Mouse (Mus musculus) right cerebral cortex, postnatal 14 days (tissue): ENCODE measurements around the gene Ldlrap1.

Experiments
- DNase-seq: peaks from one replicate; pipeline ENCODE4 v3.0.0; 2022

Gene Ldlrap1

DNA sequence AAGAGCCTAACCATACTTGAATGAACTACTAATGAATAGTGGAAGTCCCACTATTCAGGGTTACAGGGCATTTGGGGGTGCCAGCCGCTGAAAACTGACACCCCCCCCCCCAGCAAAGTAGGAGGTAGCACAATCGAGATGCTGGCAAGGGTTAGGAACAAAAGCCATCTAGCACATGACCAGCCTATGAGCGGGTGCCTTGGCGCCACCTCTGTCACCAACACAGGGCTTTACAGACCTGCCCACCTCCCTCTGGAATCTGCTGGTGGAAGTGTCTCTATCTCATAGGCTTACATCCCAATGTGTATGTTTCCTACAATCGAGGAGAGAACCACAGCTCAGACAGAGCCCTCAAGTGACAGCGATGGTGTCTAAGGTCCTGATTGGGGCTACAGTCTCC, 17.0 kb downstream of the Ldlrap1 start:
- no peak for DNase-seq

DNA sequence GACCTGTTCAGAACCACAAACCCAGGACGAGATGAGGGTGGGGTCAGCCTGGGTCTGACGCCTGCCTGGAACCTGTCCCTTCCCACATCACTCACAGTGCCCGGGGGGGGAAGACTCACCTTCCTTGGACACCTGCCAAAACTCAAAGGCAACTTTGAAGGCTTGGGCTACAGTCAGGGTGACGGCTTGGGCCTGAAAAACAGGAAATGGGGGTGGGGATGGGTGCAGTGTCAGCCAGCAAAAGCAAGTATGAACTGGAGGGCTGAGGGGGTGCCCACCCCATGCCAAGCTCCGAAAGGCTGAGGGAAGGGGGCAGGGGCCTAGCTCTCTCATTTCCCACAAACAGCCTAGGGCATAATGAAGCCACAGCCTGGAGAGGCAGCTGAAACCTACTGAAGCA, 17.6 kb downstream of the Ldlrap1 start:
- DNase-seq: no peak

DNA sequence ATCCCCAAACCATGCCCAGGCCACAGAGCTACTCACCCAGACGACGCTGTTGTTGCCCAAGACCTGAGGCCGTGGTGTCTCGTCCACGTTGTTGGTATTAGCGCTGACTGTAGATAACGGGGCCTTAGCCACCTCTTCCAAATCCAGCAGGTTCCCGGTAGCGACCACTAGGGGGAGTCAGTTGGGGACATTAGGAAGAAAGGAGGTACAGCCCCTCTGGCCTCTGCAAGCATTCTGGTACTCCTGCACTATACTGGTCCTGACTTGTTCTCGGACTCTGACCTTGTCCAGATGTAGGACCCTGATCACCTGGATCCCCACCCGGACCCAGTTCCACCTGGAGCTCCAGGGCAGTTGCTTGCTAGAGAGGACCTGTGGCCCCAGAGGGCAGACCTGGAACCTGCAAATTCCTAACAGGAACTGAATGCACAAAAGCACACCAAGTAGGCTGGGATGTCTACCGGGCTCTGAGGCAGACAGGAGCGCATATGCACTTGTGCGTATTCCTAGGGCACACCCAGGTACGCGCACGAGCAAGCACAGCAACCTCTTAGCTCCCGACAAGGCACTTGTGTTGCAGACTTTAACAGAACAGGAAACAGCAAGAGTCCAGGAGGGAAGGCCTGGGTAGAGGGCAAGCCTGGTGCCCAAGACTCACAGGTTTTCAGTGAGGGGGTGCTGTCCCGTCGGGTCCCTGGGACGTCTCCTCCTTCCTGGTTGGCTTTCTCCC, 18.4 kb downstream of the Ldlrap1 start:
- DNase-seq: no peak

DNA sequence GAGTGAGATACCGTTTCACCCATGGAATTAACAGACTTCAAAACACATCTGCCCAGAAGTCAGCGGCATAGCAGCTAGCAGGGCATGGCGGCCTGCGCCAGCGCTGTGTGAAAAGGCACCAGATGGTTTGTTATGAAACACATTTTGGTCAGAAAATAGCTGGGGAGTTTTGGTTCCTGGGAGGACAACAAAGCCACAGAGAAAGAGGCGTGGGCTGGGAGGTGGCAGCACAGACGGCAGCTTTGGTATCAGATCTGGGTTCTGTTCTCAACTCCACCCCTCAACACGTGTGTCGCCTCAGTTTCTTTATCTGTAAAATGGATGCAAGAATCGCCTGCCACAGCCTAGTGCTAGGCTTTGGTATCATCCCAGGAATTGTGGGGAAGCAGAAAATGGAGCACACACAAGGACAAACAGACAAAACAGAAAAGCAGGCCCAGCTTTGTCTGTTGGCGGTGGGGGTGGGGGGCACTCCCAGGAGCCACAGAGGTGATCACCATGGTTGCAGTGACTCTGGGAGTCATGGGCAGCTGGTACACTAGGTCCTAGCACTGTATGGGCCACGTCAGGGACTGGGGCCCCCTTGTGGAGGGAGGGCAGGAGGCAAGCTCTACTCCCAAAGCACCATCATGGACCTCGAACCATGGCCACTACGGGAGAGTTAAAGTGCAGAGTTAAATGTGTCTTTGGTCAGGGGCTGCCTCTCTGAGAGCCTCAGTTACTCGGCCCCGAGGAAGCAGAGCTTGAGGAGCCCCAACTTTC, 21.7 kb downstream of the Ldlrap1 start:
- DNase-seq: peak; percentile 37

DNA sequence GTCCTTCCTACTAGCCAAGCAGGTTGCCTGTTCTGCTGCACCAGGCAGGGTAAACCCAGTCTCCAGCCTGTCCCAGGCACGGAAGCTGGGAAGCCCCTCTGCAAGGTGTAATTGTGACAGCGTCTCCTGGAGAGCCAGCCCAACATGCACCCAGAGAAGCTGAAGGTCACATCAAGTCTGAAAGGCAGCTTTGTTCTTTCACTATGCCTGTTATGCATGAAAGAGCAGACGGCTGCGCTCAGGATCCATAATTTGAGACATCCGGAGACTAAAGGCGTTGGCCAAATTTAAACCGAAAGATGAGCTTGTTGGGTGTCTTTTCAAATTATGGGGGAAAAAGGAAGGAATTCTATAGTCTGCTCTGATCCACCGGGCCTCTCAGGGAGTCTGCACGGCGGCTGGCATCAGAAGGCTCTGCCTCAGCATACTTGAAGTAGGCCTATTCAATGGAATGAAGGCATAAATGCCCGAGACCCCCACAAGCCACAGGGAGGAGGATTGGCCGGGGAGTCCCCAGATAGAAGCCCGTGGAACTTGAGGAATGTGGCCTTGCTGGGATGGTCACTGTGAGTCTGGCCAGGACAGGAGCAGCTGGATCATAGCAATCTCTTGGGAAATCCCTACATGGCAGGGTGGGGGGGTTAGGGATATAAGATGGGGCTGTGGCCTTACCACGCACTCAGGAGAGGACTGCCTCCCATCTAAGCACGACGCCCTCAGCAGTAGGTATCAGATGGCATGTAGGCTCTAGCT, 23.8 kb downstream of the Ldlrap1 start:
- DNase-seq: no peak

DNA sequence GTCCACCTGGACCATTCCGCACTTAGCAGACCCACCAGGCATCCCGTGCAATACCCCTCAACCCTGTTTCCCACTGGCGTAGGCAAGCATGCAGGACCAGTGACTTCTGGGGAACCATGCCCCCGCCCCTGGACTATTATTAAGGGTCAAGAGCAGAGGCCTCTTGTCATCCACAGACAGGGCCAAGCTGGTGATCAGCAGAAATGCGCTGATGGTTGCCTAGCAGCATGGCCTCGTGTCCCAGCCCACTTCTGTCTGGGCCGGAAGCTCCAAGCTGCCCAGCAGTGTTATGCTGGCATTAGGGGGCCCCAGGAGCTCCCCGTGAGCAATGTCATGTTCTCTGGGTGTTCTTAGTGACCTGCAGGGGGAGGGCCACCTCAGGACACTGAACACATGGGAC, 25.9 kb downstream of the Ldlrap1 start:
- DNase-seq: no peak

DNA sequence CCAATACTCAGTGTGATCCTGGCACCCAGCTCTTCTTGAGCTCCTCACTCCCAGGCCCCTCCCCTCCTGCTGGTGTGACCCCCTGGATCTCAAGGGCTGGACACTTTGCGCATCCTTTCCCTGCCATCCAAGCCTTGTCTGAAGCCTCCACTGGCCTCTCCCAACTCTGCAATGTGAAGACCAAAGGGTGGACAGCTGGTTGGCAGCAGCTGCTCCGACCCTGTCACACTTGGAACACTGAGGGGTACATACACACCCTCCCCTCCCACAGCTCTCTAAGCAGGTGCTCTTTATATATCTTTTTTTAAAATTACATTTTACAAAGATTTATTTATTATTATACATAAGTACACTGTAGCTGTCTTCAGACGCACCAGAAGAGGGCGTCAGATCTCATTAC, 27.6 kb downstream of the Ldlrap1 start:
- DNase-seq: no peak

DNA sequence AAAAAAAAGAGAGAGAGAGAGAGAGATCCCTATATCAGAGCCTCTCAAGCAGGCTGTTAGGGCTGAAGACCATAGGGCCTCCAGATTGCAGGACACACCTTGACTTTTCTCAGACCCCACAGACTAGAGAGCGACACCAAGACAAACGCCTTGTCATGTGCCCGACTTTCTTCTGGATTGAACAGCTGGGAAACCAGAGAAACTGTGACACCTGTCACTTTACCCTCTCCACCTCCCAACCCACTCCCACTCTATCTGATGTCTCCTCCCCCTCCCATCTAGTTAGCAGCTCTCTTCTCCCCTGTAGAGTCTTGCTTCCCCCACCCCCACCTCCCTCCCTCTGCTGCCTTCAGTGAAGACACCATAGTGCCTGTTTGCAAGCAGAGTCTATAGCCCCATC, 28.3 kb downstream of the Ldlrap1 start:
- DNase-seq: no peak

DNA sequence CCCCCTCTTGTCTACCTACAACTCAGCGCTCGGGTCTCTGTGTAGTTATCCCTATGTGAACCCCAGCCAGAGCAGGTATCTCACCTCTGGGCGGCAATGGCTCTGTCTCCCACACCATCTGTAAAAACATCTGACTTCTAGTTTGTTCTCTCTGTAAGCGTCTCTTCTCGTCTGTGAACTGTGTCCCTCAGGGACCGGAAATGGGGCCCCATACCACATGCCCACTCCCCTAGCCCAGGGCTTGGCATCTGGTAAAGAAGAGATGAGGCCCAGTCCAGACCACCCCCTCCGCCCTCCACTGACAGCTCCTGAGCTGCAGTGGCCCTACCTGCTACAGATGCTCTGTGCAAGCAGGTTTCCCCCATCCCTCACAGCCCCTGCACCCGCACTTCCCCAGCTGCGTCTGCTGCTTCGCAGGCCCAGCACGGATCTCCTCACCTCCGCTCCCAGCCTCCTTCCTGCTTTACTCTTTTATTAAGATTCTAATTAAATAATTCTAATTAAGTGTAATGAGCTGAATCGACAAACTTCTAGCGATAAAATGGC, 30.4 kb downstream of the Ldlrap1 start:
- DNase-seq: no peak

DNA sequence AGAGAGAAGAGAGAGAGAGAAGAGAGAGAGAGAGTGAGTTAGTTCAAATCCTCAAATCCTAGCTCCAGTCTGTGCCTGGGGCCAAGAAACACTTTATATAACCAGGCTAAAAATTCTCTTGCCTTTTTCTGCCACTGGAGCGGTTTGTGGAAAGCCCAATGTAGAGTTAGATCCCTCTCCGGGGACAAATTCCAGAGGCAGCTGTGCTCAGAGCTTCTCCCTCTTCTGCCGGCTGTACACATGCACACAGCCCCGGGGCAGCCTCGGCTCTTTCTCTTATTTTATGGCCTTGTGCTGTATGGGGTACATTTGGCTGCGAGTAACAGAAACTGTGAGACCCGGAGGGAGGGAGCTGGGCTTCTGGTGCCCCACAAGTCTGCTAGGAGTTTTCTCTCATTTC, 31.7 kb downstream of the Ldlrap1 start:
- no peak for DNase-seq

DNA sequence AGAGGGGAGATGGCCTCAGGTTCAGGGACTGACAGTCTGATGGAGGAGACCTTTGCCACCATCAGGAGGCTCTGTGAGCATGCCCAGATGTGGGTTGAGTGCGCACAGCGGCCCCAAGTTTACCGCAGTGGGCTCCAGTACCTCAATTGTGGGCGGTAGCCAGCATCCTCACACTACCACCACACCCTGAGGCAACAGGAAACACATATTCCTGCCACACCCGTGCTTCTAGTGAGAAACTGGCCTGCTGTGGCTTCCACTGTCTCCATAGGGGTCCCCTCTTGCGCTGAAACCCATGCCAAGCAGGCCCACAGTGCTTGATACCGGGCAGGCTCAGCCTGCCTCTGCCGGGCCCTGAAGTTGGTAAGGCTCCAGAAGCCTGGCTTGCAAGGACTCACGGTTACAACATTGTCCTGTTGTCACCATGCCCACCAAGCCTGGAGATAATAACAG, 33.2 kb downstream of the Ldlrap1 start:
- DNase-seq: no peak

DNA sequence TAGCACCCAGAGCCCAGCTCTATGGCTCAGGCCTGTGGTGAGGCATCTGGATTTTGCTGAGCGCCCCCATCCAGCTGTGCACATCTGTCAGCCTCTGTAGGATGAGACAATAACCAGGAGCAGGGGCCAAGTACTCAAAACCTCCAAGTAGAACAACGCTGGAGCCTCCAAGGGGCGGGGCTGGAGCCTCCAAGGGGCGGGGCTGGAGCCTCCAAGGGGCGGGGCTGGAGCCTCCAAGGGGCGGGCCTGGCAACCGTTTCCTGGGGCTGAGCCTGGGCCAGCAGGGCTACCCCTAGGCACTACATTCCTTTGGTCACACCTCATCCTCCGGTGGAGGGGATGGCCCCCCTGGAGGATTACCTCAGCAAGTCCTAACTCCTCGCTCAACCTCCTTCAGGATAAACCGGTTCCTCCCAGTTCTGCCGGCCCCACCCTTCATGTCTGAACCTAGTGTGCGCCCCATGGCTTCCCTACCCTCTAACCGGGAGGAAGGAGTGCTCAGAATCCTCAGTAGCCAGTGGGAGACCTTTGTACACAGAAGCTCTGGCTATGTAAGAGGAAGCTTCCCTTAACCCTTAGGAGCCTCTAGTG, 33.7 kb downstream of the Ldlrap1 start:
- no peak for DNase-seq

DNA sequence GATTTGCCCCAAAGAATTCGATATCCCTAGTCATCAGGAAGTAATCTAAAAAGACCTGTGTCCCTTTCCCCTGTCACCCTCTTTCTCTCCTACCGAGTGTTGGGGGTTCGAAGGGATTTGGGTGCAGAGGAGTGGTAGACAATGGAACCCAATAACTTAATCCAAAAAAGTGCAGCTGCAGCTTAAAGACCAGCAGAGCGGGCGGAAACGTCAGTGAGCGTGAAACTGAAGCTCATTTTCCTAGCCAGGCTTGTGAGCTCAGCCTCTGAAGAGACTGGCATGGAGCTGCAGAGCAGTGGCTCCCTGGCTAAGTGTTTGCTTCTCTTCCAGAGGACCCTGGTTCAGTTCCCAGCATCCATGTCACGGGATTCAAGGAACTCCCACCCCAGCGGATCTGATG, 34.5 kb downstream of the Ldlrap1 start:
- no peak for DNase-seq

DNA sequence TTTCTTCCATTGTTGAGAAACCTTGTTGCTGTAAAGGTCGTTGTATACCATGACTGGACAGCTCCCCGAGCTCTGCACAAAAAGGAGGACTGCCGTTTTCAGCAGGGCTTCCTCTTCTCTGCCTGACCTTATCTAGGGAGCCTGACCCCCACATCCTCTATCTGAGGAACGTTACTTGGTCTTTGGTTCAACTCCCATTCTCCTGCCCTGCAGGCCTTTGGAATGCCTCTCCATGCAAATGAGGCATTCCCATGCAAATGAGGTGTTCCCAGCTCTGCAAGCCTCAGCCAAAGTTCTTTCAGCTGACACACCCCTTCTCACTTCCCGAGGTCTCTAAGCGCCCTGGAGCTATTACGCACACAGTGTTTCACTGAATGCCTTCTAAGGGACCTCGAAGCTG, 37.7 kb downstream of the Ldlrap1 start:
- DNase-seq: no peak

DNA sequence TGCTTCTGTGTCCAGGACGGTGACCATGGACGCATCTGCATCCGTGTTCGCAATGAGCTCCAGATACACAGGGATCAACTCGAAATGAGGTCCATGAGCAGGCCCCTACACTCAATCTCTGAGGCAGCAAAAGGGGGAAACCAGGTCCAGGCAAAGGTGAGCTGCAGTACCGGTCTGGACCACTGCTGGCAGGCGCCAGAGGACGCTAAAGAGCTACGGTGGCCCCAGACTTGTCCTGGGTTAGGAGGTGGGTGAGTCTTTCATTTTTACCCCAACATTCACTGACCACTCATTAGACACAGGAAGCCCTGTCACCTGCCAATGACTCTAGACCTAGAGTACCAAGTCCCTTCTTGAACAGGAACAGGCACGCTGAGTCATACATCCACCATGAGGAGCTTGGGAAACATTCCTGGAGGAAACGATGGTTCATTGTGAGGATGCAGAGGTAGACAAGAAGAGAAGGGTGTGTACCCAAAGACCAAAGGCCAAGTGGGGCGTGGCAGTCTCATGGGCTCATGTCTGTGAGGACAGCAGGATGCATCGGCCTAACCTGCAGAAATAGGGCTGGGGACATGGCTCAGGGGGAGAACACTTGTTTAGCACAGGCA, 42.0 kb downstream of the Ldlrap1 start:
- DNase-seq: no peak

DNA sequence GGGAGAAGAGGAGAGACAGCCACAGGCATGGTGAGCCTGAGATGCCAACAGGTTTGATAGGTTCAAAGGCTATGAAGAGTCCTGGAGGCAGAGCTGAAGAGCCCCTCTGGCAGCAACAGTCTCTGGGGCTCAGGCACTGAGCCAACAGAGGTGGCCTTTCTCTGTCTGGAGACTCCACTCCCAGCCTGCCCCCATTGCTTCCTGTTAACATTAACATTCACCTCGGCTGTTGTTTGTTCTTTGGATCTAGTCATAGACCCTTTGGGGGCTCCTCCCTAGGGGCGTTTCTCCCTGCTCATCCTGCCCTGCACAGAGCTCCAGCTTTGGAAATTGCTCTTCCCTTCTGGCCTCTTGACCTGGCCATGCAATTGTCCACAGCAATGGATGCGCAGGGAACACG, 42.9 kb downstream of the Ldlrap1 start:
- no peak for DNase-seq

DNA sequence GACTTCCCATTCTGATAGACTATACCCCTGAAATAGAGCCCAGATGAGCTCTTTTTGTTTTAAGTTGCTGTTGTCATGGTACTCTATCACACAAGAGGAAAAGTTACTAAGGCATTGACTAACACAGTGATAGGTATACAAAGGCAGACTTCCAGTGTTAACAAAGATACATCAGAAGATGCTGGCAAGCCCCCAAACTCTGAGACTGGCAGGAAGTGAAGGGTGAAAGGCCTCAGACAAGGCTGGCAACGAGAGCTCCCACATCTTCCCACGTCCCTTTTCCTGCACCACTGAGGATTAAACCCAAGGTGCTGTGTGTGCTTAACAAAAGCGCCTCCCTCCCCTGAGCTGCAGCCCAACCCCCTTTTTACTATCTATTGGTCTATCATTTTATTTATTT, 44.6 kb downstream of the Ldlrap1 start:
- DNase-seq: no peak

DNA sequence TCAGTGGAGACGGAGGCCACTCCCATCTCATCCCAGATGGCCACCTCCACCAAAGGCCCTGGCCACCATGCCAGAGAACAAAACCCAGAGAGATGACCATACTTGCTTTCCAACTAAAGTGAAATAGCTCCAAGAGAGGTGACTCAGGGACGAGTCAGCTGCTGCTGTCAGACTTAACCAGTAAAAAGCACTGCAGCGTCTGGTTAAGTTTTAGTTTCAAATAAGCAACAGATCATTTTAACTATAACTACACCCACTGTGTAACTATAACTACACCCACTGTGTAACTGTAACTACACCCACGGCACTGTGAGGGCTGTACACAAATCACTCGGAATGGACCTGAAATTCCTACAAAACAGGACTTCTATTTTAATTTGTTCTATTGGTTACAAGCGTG, 46.7 kb downstream of the Ldlrap1 start:
- DNase-seq: no peak

DNA sequence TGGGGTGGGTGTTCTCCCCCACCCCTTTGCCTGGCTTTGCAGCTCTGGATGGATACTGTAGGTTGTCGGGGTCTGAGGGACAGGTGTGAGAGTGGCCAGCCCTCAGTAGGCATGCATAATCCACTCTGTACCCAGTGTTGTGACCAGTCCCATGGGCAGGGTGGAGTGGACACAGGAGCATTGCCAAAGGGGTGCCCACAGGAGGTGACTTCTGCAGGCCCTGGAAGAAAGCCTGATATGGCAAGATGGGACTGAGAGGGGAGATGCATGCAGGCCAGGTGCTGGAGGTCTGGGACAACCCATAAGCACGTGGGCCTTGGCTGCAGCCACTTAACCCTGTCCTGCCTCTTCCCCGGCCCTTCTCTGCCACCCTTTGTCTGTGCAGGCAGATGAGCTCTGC, 47.5 kb downstream of the Ldlrap1 start:
- DNase-seq: no peak

DNA sequence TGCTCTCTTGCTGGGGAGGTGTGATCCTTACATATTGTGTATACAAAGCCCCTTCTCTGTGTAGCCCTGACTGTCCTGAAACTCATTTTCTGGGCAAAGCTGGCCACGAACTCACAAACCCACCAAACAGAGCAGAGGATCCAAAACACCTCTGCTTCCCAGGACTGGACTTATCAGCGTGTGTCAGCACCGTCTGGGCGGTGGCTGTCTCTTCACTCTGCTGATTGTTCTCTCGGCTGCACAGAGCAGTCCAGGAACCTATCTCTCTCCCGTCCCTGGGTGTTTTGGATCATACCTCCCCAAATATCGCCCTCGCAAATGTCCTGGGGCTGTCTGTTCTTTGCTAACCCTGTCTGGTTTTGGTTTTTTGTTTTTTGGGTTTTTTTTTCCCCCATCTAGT, 48.3 kb downstream of the Ldlrap1 start:
- DNase-seq: no peak

DNA sequence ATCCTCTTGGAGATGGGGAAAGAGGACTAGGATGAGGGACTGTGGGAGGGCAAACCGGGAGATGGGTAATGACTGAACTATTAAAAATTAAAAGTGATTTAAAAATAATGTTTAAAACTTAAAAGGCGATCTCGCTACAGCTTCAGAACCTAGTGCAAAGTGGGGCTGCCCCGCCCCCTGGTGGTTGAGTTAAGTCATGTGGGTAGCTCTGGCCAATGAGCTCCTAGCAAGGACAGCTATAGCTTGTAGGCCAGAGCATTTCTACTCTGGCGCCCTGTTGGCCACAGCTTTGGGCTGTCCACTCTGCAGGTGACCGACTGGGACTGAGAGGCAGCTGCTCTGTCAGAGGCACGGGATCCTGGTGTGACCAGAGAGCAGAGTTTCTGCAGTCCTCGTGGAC, 53.9 kb downstream of the Ldlrap1 start:
- DNase-seq: peak; percentile 84

DNA sequence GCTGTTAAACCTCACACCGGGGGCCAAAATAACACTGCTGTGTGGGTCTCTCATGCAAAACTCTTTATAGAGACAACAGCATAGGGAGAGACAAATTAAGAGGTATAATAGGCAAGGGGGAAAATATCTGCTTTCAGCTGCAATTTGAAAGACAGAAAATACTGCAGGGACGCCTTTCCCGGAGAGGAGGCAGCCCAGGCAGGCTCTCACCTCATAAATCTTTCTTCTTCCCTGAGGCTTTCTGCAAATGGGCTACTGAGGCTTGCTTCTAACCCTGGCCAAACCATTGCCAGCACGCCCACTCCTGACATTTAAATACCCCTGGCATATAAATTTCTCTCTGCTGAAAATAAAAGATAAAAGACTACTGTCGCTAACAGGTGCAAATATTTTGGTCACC, 62.5 kb downstream of the Ldlrap1 start:
- no peak for DNase-seq

DNA sequence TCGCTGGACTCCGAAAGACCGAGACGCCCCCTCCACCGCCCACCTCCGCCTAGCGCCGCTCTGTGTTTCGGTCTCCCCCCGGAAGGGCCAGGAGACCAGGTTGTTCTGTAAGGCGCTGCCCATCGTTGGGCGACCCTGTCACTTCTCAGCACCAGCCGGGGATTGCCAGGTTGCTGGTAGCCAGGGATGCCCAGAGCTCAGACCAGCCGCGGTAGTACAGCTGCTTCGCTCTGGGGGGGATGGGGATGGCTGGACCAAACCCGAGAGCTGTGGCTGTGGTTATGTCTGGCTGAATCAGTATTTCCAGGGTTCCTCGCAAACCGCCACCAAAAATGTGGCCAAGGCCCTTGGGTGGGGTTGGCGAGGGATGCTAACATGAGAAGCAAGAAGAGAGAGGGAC, 63.2 kb downstream of the Ldlrap1 start:
- no peak for DNase-seq
